Mouse (Mus musculus) stomach, postnatal 0 days (tissue): Measurements from ENCODE around the gene Actg1. TPM values are rescaled to one million over a fixed set of nuclear protein-coding genes. Genes with fewer than 3 reads are reported as not detected.

ENCODE experiments used
- ATAC-seq: fragments of 200-750 bp; cut with Nextera tagmentation; 2 replicates; pipeline ENCODE4 v1.8.0; 2017; ENCODE audit not compliant: low FRiP score, low TSS enrichment
- DNase-seq: peaks from one replicate; pipeline ENCODE4 v3.0.0-alpha.2; 2016; ENCODE audit warnings: low spot score
- H3K27ac ChIP-seq: fragments of 300-500 bp; sonication (generic); replicated peaks from 2 replicates; pipeline ENCODE4 v1.5.1; 2014; ENCODE audit warnings: mild to moderate bottlenecking, control low read depth
- H3K27me3 ChIP-seq: fragments of 300-500 bp; sonication (generic); 2 replicates; pipeline ENCODE4 v1.6.1; 2014; ENCODE audit warnings: low read length; ENCODE audit not compliant: control insufficient read depth, insufficient read depth
- H3K36me3 ChIP-seq: fragments of 300-500 bp; sonication (generic); 2 replicates; pipeline ENCODE4 v1.6.1; 2014; ENCODE audit warnings: low read length, mixed read lengths; ENCODE audit not compliant: control insufficient read depth, insufficient read depth
- H3K4me1 ChIP-seq: fragments of 300-500 bp; sonication (generic); replicated peaks from 2 replicates; pipeline ENCODE4 v1.6.1; 2014; ENCODE audit warnings: antibody characterized with exemption; ENCODE audit not compliant: control insufficient read depth, insufficient read depth
- H3K4me2 ChIP-seq: fragments of 300-500 bp; sonication (generic); replicated peaks from 2 replicates; pipeline ENCODE4 v1.6.1; 2014; ENCODE audit warnings: low read depth, mild to moderate bottlenecking, control low read depth, moderate library complexity
- H3K4me3 ChIP-seq: fragments of 300-500 bp; sonication (generic); 2 replicates; pipeline ENCODE4 v1.5.1; 2014; ENCODE audit warnings: low read depth, low read length, control low read depth
- H3K9ac ChIP-seq: fragments of 300-500 bp; sonication (generic); 2 replicates; pipeline ENCODE4 v1.6.1; 2014; ENCODE audit warnings: mild to moderate bottlenecking, low read length, control low read depth, mixed read lengths
- H3K9me3 ChIP-seq: fragments of 300-500 bp; sonication (generic); 2 replicates; pipeline ENCODE4 v1.6.1; 2016; ENCODE audit warnings: low read length; ENCODE audit not compliant: control insufficient read depth
- CTCF ChIP-seq: IDR thresholded peaks from 2 replicates; pipeline ENCODE4 v1.5.1; 2016; ENCODE audit warnings: antibody characterized with exemption, low read depth, mild to moderate bottlenecking, moderate library complexity
- EP300 ChIP-seq: optimal IDR thresholded peaks from 2 replicates; pipeline ENCODE3; 2016; ENCODE audit warnings: antibody characterized with exemption
- WGBS: fragments of 180-500 bp; shearing (Covaris S2); extraction: QIAGEN DNeasy Blood & Tissue Kit; methylation state at CpG from one replicate; pipeline ENCODE4 v1.1.7; 2014; 5-methylcytosine and 5-hydroxymethylcytosine counted together
- microRNA-seq: library from miRNA; unstranded; fragments of <30 nt; microRNA quantifications from one replicate; pipeline ENCODE4, GENCODE M21; 2016
- polyA plus RNA-seq: library from polyadenylated mRNA; unstranded; fragments of >200 nt; fragmentation: Nextera tagmentation; extraction: Ambion mirVana; gene quantifications from 2 replicates; pipeline ENCODE4 v1.2.1, GENCODE M21; 2015

Actg1 gene
- polyA plus RNA-seq, 1 experiment from 2014 or later: 2,268 TPM

GRCm38 (mm10) chr11:120296305-120297144 is 51.8 kb downstream of the Actg1 start:
- Histone ChIP-seq H3K36me3 (no peaks in the 10 kb centered on the region), H3K9ac (no peak overlapping the region), H3K4me2 (no peak overlapping the region), H3K27ac (no peak overlapping the region), H3K9me3 (no peaks in the 10 kb centered on the region), H3K4me3 (no peak overlapping the region), H3K27me3 (no peaks in the 10 kb centered on the region), H3K4me1 (no peaks in the 10 kb centered on the region)
- DNase-seq: no peak
- no peak for TF ChIP-seq CTCF
- TF ChIP-seq EP300: no peak
- no peak for ATAC-seq
- 40% methylated on average over 13 of the region's 13 CpGs for WGBS

Small RNA genes lying within 50 kb of the gene (microRNA-seq; reads per million reads assigned to microRNA genes)
- gene Gm23419: not detected
- gene Mir6935: 1.9 reads per million

Other genes with a start within 250 kb of the Actg1 start
- gene Tepsin, start 249.8 kb downstream of the Actg1 start, polyA plus RNA-seq: 8.3 and 11.5 TPM in 2 replicates
- 84.8 and 84.9 TPM in 2 replicates for gene Ndufaf8, start 249.6 kb downstream of the Actg1 start, polyA plus RNA-seq
- 40.5 and 42.3 TPM in 2 replicates for gene Slc38a10, start 197.2 kb downstream of the Actg1 start, polyA plus RNA-seq
- 2.7 and 2.9 TPM in 2 replicates for gene Bahcc1, start 115.6 kb downstream of the Actg1 start, polyA plus RNA-seq
- 0.41 and 0.47 TPM in 2 replicates for gene Fscn2, start 13.0 kb upstream of the Actg1 start, polyA plus RNA-seq
- 14.3 and 15.3 TPM in 2 replicates for gene Faap100, start 30.2 kb upstream of the Actg1 start, polyA plus RNA-seq
- 15.7 and 17.9 TPM in 2 replicates for gene Nploc4, start 89.2 kb upstream of the Actg1 start, polyA plus RNA-seq
- gene Tspan10, start 94.1 kb upstream of the Actg1 start, polyA plus RNA-seq: not detected in 2 replicates
- 0.15 TPM in 1 of 2 replicates, not detected in the other for gene Pde6g, start 105.0 kb upstream of the Actg1 start, polyA plus RNA-seq
- 18.2 and 19.8 TPM in 2 replicates for gene Oxld1, start 109.5 kb upstream of the Actg1 start, polyA plus RNA-seq
- gene Ccdc137, start 109.6 kb upstream of the Actg1 start, polyA plus RNA-seq: 13.3 and 18.2 TPM in 2 replicates
- 24.4 and 30.6 TPM in 2 replicates for gene Arl16, start 119.1 kb upstream of the Actg1 start, polyA plus RNA-seq
- 133 and 134 TPM in 2 replicates for gene Mrpl12, start 136.1 kb upstream of the Actg1 start, polyA plus RNA-seq
- 86.1 and 94.0 TPM in 2 replicates for gene Slc25a10, start 143.3 kb upstream of the Actg1 start, polyA plus RNA-seq
- gene Gcgr, start 182.2 kb upstream of the Actg1 start, polyA plus RNA-seq: 3.5 and 5.8 TPM in 2 replicates
- 113 and 115 TPM in 2 replicates for gene Mcrip1, start 201.2 kb upstream of the Actg1 start, polyA plus RNA-seq
- gene Ppp1r27, start 202.6 kb upstream of the Actg1 start, polyA plus RNA-seq: not detected in 2 replicates
- 858 and 892 TPM in 2 replicates for gene P4hb, start 224.7 kb upstream of the Actg1 start, polyA plus RNA-seq
- gene Arhgdia, start 233.1 kb upstream of the Actg1 start, polyA plus RNA-seq: 352 and 362 TPM in 2 replicates
- 213 TPM in 2 replicates for gene Alyref, start 249.8 kb upstream of the Actg1 start, polyA plus RNA-seq
- gene Anapc11, start 249.9 kb upstream of the Actg1 start, polyA plus RNA-seq: 121 and 126 TPM in 2 replicates